Mouse (Mus musculus) liver, embryonic 14.5 days (tissue): ENCODE data around the gene Hpgd.

Source experiments
- CTCF ChIP-seq: IDR thresholded peaks from 2 replicates; pipeline ENCODE4 v1.5.1; 2016; ENCODE audit warnings: antibody characterized with exemption, low read depth, control low read depth
- EP300 ChIP-seq: IDR thresholded peaks from 2 replicates; pipeline ENCODE4 v1.6.1; 2016; ENCODE audit warnings: antibody characterized with exemption, low read depth

DNA sequence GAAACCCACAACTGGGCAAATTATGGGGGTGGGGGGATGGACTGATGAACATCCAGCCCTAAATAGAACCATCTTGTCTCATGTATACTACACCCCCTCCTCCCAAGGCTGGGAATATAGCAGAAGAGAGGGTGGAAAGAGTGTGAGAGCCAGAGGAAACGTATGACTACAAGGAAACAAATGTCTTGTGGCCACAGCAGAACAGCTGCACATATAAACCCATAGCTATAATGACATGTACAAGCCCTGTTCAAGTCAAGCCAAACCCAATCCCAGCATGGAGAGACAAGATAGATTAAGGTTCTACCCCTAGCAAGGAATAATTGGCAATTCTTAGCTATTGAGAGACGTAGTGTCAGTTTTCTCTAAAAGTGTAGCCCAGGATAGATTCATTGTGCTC lies 68.8 kb downstream of the Hpgd start:
- TF ChIP-seq CTCF (no peak), EP300 (no peak)
